Mouse (Mus musculus) cortical plate, adult 2 months (tissue): Measurements from ENCODE around the gene Ghsr.

Experiments
- CTCF ChIP-seq: fragments of 200-500 bp; IDR thresholded peaks from 2 replicates; pipeline ENCODE4 v1.5.1; 2011; ENCODE audit warnings: mild to moderate bottlenecking, control low read depth, low read length; ENCODE audit not compliant: insufficient read depth; ENCODE audit errors: extremely low read depth
- POLR2A ChIP-seq: fragments of 200-500 bp; IDR thresholded peaks from 2 replicates; pipeline ENCODE4 v1.6.1; 2011; ENCODE audit warnings: mild to moderate bottlenecking, low read length, control low read depth; ENCODE audit not compliant: insufficient read depth; ENCODE audit errors: extremely low read depth

DNA sequence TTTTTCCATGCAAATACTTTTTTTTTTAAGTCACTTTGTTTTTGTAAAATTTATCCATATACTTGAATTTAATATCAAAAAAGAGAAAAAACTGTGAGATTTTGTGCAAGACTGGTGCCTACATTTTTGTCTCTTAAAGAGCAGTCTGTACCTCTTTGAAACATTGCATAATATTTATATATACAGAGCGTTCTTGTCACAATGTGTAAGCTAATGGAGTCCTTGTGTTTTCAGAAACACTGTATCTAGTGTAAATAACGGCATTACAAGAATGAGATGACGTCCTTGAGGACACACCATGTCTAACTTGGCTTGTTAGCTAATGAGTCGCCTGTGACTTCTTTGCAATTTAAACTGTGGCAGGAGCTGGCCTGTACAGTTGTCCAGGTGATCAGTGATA, 6.8 kb downstream of the Ghsr start:
- TF ChIP-seq CTCF (no peak), POLR2A (no peak)
